ENCODE assay signal across 9 mouse cellular contexts in genomic region chr14:57758237-57758636, GRCm38 (mm10). TPM values are rescaled to one million over a fixed set of nuclear protein-coding genes. Genes with fewer than 3 reads are reported as not detected.
DNase-seq lines count a peak whose midpoint lies in the region; ATAC-seq and TF ChIP-seq lines count a peak whose summit lies in the region.
"Had no signal": no experiment of that assay in that cellular context is flagged by ENCODE, and none has a peak within 500 bp of the region (broad histone marks: within the 10 kb centered on the region; RNA-seq: fewer than 3 reads in every experiment).

TSS of gene Lats2 (minus strand) at chr14:57758388.

- H3K4me3 ChIP-seq in testis, adult 2 months (ENCODE audit: control insufficient read depth, low read depth, low read length) = no peak within 1 kb of the TSS
- H3K4me3 ChIP-seq: hindbrain, embryonic 15.5 days had no signal

- no peak for TF ChIP-seq CTCF in testis, adult 2 months (IDR thresholded peaks at IDR 0.05; ENCODE audit: control insufficient read depth, insufficient read depth, insufficient replicate concordance, low read depth, low read length)

- H3K36me3 ChIP-seq in testis, adult 2 months (ENCODE audit: control insufficient read depth, insufficient read depth, low read length) = no peaks in the 10 kb centered on the region
- H3K36me3 ChIP-seq: hindbrain, embryonic 15.5 days had no signal

- DNase-seq in heart, adult 18-20 months = no peak
- no peak for DNase-seq in heart, adult 11 months
- no peak for DNase-seq in testis, postnatal 14 days (ENCODE audit: low spot score)
- DNase-seq in heart, postnatal 10 days = peak in 1 of 2 experiments; percentile 25
- DNase-seq in yolk sac, embryonic 10.5 days (ENCODE audit: low spot score) = no peak
- DNase-seq in c-Kit-positive CD71-positive TER-119-positive erythroid progenitor cells, embryonic 14.5 days (ENCODE audit: low spot score) = no peak

- H3K4me1 ChIP-seq in testis, adult 2 months (ENCODE audit: control insufficient read depth, insufficient read depth, low read length) = no peaks in the 10 kb centered on the region
- H3K4me1 ChIP-seq: hindbrain, embryonic 15.5 days had no signal

- no peak for TF ChIP-seq POLR2A in testis, adult 2 months (IDR thresholded peaks at IDR 0.05; ENCODE audit: control insufficient read depth, low read depth, low read length)

- no peak within 1 kb of the TSS for H3K27ac ChIP-seq in testis, adult 2 months (ENCODE audit: control insufficient read depth, insufficient read depth, low read depth, low read length)
- H3K27ac ChIP-seq: hindbrain, embryonic 15.5 days had no signal

- H3K27me3 ChIP-seq in testis, adult 2 months (ENCODE audit: control insufficient read depth, insufficient read depth, low read length) = no peaks in the 10 kb centered on the region
- H3K27me3 ChIP-seq: hindbrain, embryonic 15.5 days had no signal

- no peak for ATAC-seq in monocyte, adult 5-6 weeks (replicated peaks; ENCODE audit: insufficient number of reproducible peaks, low FRiP score, low TSS enrichment, poor library complexity, severe bottlenecking)

- intact Hi-C loops in heart, postnatal 10 days (cut with DNase I) = no loop called here

RNA-seq across cellular contexts. Expression of gene Lats2, which starts in this region (rescaled TPM):
- 10 to 100 TPM; 30.7 to 31.1 TPM for total RNA-seq in heart, adult 18-20 months (2021)
- polyA plus RNA-seq in testis, adult 2 months (2012; rRNA removed) = 74.4 and 86.7 TPM in 2 replicates
- 10 to 100 TPM; 46.6 to 46.7 TPM for total RNA-seq in heart, postnatal 10 days (2021)
- total RNA-seq in monocyte, adult 5-6 weeks (2017) = 68.5 to 76.5 TPM (median 75.4 TPM) in 3 replicates
